Mouse (Mus musculus) layer of hippocampus, adult 11-12 months (tissue): ENCODE data around the gene Rab3gap2.

Source experiments
- DNase-seq: peaks from one replicate; pipeline ENCODE4 v3.0.0; 2022; ENCODE audit warnings: low spot score

The Rab3gap2 gene

GRCm38 (mm10) chr1:185331364-185331763 is 127.4 kb downstream of the Rab3gap2 start:
- no peak for DNase-seq

- peak; percentile 87 for DNase-seq
Observed at GRCm38 (mm10) chr1:185331983-185332430, 128.1 kb downstream of the Rab3gap2 start, which contains the start of gene Bpnt1. Bpnt1 (plus strand) TSS chr1:185332149.

- DNase-seq: no peak
Observed at GRCm38 (mm10) chr1:185333651-185334050, 129.7 kb downstream of the Rab3gap2 start.

GRCm38 (mm10) chr1:185334136-185334535 is 130.2 kb downstream of the Rab3gap2 start:
- DNase-seq: no peak

- no peak for DNase-seq
Observed at GRCm38 (mm10) chr1:185335231-185335765, 131.4 kb downstream of the Rab3gap2 start.
